Mouse (Mus musculus) forebrain, embryonic 14.5 days (tissue): Measurements from ENCODE around the gene Gm11983. TPM values are rescaled to one million over a fixed set of nuclear protein-coding genes. Genes with fewer than 3 reads are reported as not detected.
"Not testable (repeated sequence)": the region's sequence is repeated elsewhere in the genome, so short reads cannot be mapped to it uniquely, and the experiment has no call there.

ENCODE experiments used
- ATAC-seq: fragments of 200-750 bp; cut with Nextera tagmentation; 2 replicates; pipeline ENCODE4 v1.8.0; 2017; ENCODE audit warnings: mild to moderate bottlenecking, moderate library complexity
- DNase-seq: peaks from one replicate; pipeline ENCODE4 v3.0.0-alpha.2; 2015; ENCODE audit warnings: low spot score
- H3K27ac ChIP-seq: fragments of 300-500 bp; sonication (generic); 2 replicates; pipeline ENCODE4 v1.5.1; 2014; ENCODE audit warnings: low read depth, mild to moderate bottlenecking, control low read depth, low read length, moderate library complexity
- H3K27me3 ChIP-seq: fragments of 300-500 bp; sonication (generic); replicated peaks from 2 replicates; pipeline ENCODE4 v1.6.1; 2014; ENCODE audit warnings: low read length, control low read depth, mixed read lengths; ENCODE audit not compliant: control insufficient read depth, insufficient read depth
- H3K36me3 ChIP-seq: fragments of 300-500 bp; sonication (generic); 2 replicates; pipeline ENCODE4 v1.6.1; 2014; ENCODE audit warnings: low read length, control low read depth; ENCODE audit not compliant: control insufficient read depth, insufficient read depth
- H3K4me1 ChIP-seq: fragments of 300-500 bp; sonication (generic); 2 replicates; pipeline ENCODE4 v1.6.1; 2014; ENCODE audit warnings: antibody characterized with exemption, low read length, control low read depth; ENCODE audit not compliant: control insufficient read depth, insufficient read depth
- H3K4me2 ChIP-seq: fragments of 300-500 bp; sonication (generic); 2 replicates; pipeline ENCODE4 v1.6.1; 2014; ENCODE audit warnings: mild to moderate bottlenecking, control low read depth, low read length
- H3K4me3 ChIP-seq: fragments of 300-500 bp; sonication (generic); 2 replicates; pipeline ENCODE4 v1.5.1; 2014; ENCODE audit warnings: low read depth, low read length, control low read depth
- H3K9ac ChIP-seq: fragments of 300-500 bp; sonication (generic); 2 replicates; pipeline ENCODE4 v1.6.1; 2014; ENCODE audit warnings: mild to moderate bottlenecking, low read length, control low read depth, moderate library complexity
- H3K9me3 ChIP-seq: fragments of 300-500 bp; sonication (generic); replicated peaks from 2 replicates; pipeline ENCODE4 v1.6.1; 2016; ENCODE audit warnings: low read length, control low read depth, mixed read lengths; ENCODE audit not compliant: control insufficient read depth
- WGBS: fragments of 180-500 bp; shearing (Covaris S2); extraction: QIAGEN DNeasy Blood & Tissue Kit; methylation state at CpG from one replicate; pipeline ENCODE4 v1.1.7; 2014; 5-methylcytosine and 5-hydroxymethylcytosine counted together
- polyA plus RNA-seq: library from polyadenylated mRNA; unstranded; fragments of >200 nt; fragmentation: Nextera tagmentation; extraction: Ambion mirVana; gene quantifications from 2 replicates; pipeline ENCODE4 v1.2.1, GENCODE M21; 2014

The Gm11983 gene
- polyA plus RNA-seq, 1 experiment from 2014 or later: not detected

- DNase-seq (no peak), ATAC-seq (no peak)
- Histone ChIP-seq H3K4me2 (no peak overlapping the region), H3K27ac (no peak overlapping the region), H3K36me3 (no peaks in the 10 kb centered on the region), H3K4me3 (no peak overlapping the region), H3K9me3 (no peaks in the 10 kb centered on the region), H3K27me3 (no peaks in the 10 kb centered on the region), H3K4me1 (peaks cover 11% of the 10 kb centered on the region), H3K9ac (no peak overlapping the region)
- 89% methylated on average over 3 of the region's 3 CpGs for WGBS
Observed at GRCm38 (mm10) chr11:6855942-6856341, 18.5 kb upstream of the Gm11983 start.

- not testable (repeated sequence) for ATAC-seq, H3K27ac ChIP-seq, H3K4me3 ChIP-seq, H3K9me3 ChIP-seq, H3K36me3 ChIP-seq, H3K4me1 ChIP-seq, H3K9ac ChIP-seq, DNase-seq, H3K27me3 ChIP-seq, H3K4me2 ChIP-seq
- WGBS: 72% methylated on average over 4 of the region's 4 CpGs
Observed at GRCm38 (mm10) chr11:6853366-6853765, 15.9 kb upstream of the Gm11983 start.

- H3K9ac ChIP-seq: no peak overlapping the region
- no peaks in the 10 kb centered on the region for H3K9me3 ChIP-seq
- H3K27ac ChIP-seq: no peak overlapping the region
- H3K4me2 ChIP-seq: no peak overlapping the region
- ATAC-seq: no peak
- H3K27me3 ChIP-seq: no peaks in the 10 kb centered on the region
- no peak overlapping the region for H3K4me3 ChIP-seq
- 76% methylated on average over 2 of the region's 2 CpGs for WGBS
- H3K4me1 ChIP-seq: no peaks in the 10 kb centered on the region
- no peak for DNase-seq
- no peaks in the 10 kb centered on the region for H3K36me3 ChIP-seq
Observed at GRCm38 (mm10) chr11:6843831-6844230, 6.4 kb upstream of the Gm11983 start.

- H3K27ac ChIP-seq: no peak overlapping the region
- DNase-seq (no peak), ATAC-seq (no peak)
- H3K4me2 ChIP-seq: no peak overlapping the region
- 90% methylated on average over 5 of the region's 5 CpGs for WGBS
- H3K4me3 ChIP-seq: no peak overlapping the region
- H3K36me3 ChIP-seq: no peaks in the 10 kb centered on the region
- H3K4me1 ChIP-seq: no peaks in the 10 kb centered on the region
- no peak overlapping the region for H3K9ac ChIP-seq
- H3K9me3 ChIP-seq: no peaks in the 10 kb centered on the region
- H3K27me3 ChIP-seq: no peaks in the 10 kb centered on the region
Observed at GRCm38 (mm10) chr11:6842160-6842559, 4.7 kb upstream of the Gm11983 start.

GRCm38 (mm10) chr11:6840775-6841174, 3.3 kb upstream of the Gm11983 start:
- no peak overlapping the region for H3K4me2 ChIP-seq
- no peak overlapping the region for H3K27ac ChIP-seq
- no peak for ATAC-seq
- H3K9me3 ChIP-seq: no peaks in the 10 kb centered on the region
- no peaks in the 10 kb centered on the region for H3K4me1 ChIP-seq
- WGBS: 69% methylated on average over 3 of the region's 3 CpGs
- no peak overlapping the region for H3K9ac ChIP-seq
- no peak overlapping the region for H3K4me3 ChIP-seq
- H3K36me3 ChIP-seq: no peaks in the 10 kb centered on the region
- DNase-seq: no peak
- no peaks in the 10 kb centered on the region for H3K27me3 ChIP-seq

- Histone ChIP-seq H3K9ac (no peak overlapping the region), H3K27ac (no peak overlapping the region), H3K27me3 (no peaks in the 10 kb centered on the region), H3K4me3 (no peak overlapping the region), H3K36me3 (no peaks in the 10 kb centered on the region), H3K4me1 (no peaks in the 10 kb centered on the region), H3K4me2 (no peak overlapping the region), H3K9me3 (no peaks in the 10 kb centered on the region)
- DNase-seq: no peak
- no peak for ATAC-seq
- 64% methylated on average over 13 of the region's 13 CpGs for WGBS
Observed at GRCm38 (mm10) chr11:6834636-6835035, 2.8 kb downstream of the Gm11983 start.

- DNase-seq: no peak
- 87% methylated on average over 9 of the region's 9 CpGs for WGBS
Observed at GRCm38 (mm10) chr11:6833731-6834130, 3.7 kb downstream of the Gm11983 start.

GRCm38 (mm10) chr11:6831931-6832330, 5.5 kb downstream of the Gm11983 start:
- Histone ChIP-seq H3K4me3 (no peak overlapping the region), H3K36me3 (no peaks in the 10 kb centered on the region), H3K27me3 (no peaks in the 10 kb centered on the region), H3K27ac (no peak overlapping the region), H3K4me1 (no peaks in the 10 kb centered on the region), H3K9me3 (no peaks in the 10 kb centered on the region), H3K4me2 (no peak overlapping the region), H3K9ac (no peak overlapping the region)
- no peak for DNase-seq
- no peak for ATAC-seq
- WGBS: 71% methylated on average over 9 of the region's 9 CpGs

More at GRCm38 (mm10) chr11:6833731-6834130, 3.7 kb downstream of the Gm11983 start:
- Histone ChIP-seq H3K9ac (no peak overlapping the region), H3K36me3 (no peaks in the 10 kb centered on the region), H3K4me3 (no peak overlapping the region), H3K9me3 (no peaks in the 10 kb centered on the region), H3K4me1 (no peaks in the 10 kb centered on the region), H3K27ac (no peak overlapping the region), H3K4me2 (no peak overlapping the region), H3K27me3 (no peaks in the 10 kb centered on the region)
- no peak for ATAC-seq

- 62% methylated on average over 5 of the region's 5 CpGs for WGBS
- no peak overlapping the region for H3K4me2 ChIP-seq
- H3K9me3 ChIP-seq: no peaks in the 10 kb centered on the region
- H3K27me3 ChIP-seq: no peaks in the 10 kb centered on the region
- no peak overlapping the region for H3K27ac ChIP-seq
- H3K4me1 ChIP-seq: no peaks in the 10 kb centered on the region
- ATAC-seq (no peak), DNase-seq (no peak)
- no peak overlapping the region for H3K9ac ChIP-seq
- no peaks in the 10 kb centered on the region for H3K36me3 ChIP-seq
- no peak overlapping the region for H3K4me3 ChIP-seq
Observed at GRCm38 (mm10) chr11:6828196-6828595, 9.3 kb downstream of the Gm11983 start.
